Mouse (Mus musculus) heart, embryonic 11.5 days (tissue): ENCODE results near the gene Gstm5. TPM values are rescaled to one million over a fixed set of nuclear protein-coding genes. Genes with fewer than 3 reads are reported as not detected.

Experiments
- polyA plus RNA-seq: library from polyadenylated mRNA; unstranded; fragments of >200 nt; fragmentation: Nextera tagmentation; extraction: Ambion mirVana; gene quantifications from 2 replicates; pipeline ENCODE4 v1.2.1, GENCODE M21; 2014

The Gstm5 gene
- polyA plus RNA-seq, 1 experiment from 2014 or later = 131 TPM

Other genes with a start within 250 kb of the Gstm5 start
- 56.1 and 68.1 TPM in 2 replicates for gene Ahcyl1, start 199.3 kb upstream of the Gstm5 start, polyA plus RNA-seq
- gene Csf1, start 135.4 kb upstream of the Gstm5 start, polyA plus RNA-seq = 10.7 and 11.0 TPM in 2 replicates
- gene Eps8l3, start 18.6 kb upstream of the Gstm5 start, polyA plus RNA-seq = not detected in 2 replicates
- 17.2 and 20.3 TPM in 2 replicates for gene Gstm7, start 36.0 kb downstream of the Gstm5 start, polyA plus RNA-seq
- gene Gstm6, start 47.9 kb downstream of the Gstm5 start, polyA plus RNA-seq = 11.7 TPM in 2 replicates
- gene Gstm3, start 73.5 kb downstream of the Gstm5 start, polyA plus RNA-seq = 0.13 TPM in 1 of 2 replicates, not detected in the other
- 52.0 and 57.5 TPM in 2 replicates for gene Gstm2, start 90.6 kb downstream of the Gstm5 start, polyA plus RNA-seq
- 32.8 and 35.5 TPM in 2 replicates for gene Gstm1, start 122.2 kb downstream of the Gstm5 start, polyA plus RNA-seq
- gene Gstm4, start 149.1 kb downstream of the Gstm5 start, polyA plus RNA-seq = 14.7 and 17.7 TPM in 2 replicates
- 30.6 and 32.1 TPM in 2 replicates for gene Ampd2, start 190.8 kb downstream of the Gstm5 start, polyA plus RNA-seq
- gene Gnat2, start 197.0 kb downstream of the Gstm5 start, polyA plus RNA-seq = 1.1 and 1.3 TPM in 2 replicates